Mouse (Mus musculus): Measurements from ENCODE around the gene 1700020A23Rik.

DNA sequence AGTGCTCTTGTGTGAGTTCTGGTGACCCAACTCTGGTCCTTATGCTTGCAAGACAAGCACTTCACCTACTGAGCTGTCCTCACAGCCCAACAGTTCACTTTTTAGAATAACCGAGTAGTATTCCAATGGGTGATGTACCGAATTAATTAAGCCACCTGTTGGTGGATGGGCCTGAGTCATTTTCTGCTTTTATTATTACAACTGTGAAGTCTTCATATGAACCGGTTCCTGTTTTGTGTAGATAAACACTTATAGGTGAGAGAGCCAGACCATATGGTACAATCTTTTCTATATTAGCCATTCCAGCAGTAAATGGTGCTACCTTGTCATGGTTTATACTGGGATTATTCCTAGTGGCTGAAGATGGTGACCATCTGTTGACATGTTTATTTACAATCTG, 7.7 kb downstream of the 1700020A23Rik start:
- no peak for TF ChIP-seq EP300 (IDR thresholded peaks at IDR 0.05; ENCODE audit: low read depth)
- TF ChIP-seq CTCF (IDR thresholded peaks at IDR 0.05; ENCODE audit: low read depth), result no peak

Data from liver, postnatal 0 days (tissue).